ENCODE assay signal across 8 mouse cellular contexts in the genomic region with DNA sequence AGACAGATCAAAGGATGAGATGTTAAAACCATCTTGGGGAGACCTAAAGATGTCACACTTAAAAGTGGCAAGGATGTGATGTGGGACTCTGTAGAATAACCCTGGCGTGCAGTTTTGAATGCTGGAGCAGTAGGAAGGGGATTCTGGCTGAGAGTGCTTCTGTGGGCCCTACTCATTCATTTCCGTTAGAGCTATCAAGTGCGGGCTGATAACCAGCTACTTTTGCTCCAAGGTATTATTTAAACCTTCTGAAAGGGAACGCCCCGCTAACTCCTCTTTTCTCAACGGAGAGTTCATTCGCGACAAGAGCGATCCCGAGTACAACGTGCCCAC. TPM values are rescaled to one million over a fixed set of nuclear protein-coding genes. Genes with fewer than 3 reads are reported as not detected.
DNase-seq lines count a peak whose midpoint lies in the region; ATAC-seq and TF ChIP-seq lines count a peak whose summit lies in the region.

No protein-coding gene starts in this region.

- no peak for TF ChIP-seq POLR2A in testis, adult 2 months (IDR thresholded peaks at IDR 0.05; ENCODE audit: control insufficient read depth, low read depth, low read length)
- TF ChIP-seq POLR2A in limb, embryonic 14.5 days (IDR thresholded peaks at IDR 0.05; ENCODE audit: borderline replicate concordance, extremely low read depth, insufficient read depth, insufficient read length): no peak

- DNase-seq in gastrocnemius, adult 2 months: no peak
- no peak for DNase-seq in gastrocnemius, postnatal 10 days
- DNase-seq in testis, postnatal 14 days (ENCODE audit: low spot score): no peak
- no peak for DNase-seq in limb, embryonic 14.5 days (ENCODE audit: low spot score)
- DNase-seq in embryo, embryonic 10 days (ENCODE audit: low spot score): no peak
- no peak for DNase-seq in spleen, postnatal 36 days (ENCODE audit: low spot score in 2 of 2)

- no peak for TF ChIP-seq CTCF in gastrocnemius, adult 2 months (IDR thresholded peaks at IDR 0.05)
- no peak for TF ChIP-seq CTCF in testis, adult 2 months (IDR thresholded peaks at IDR 0.05; ENCODE audit: control insufficient read depth, insufficient read depth, insufficient replicate concordance, low read depth, low read length)

- H3K27ac ChIP-seq in gastrocnemius, adult 2 months: peak overlapping the region; percentile 93
- peak overlapping the region; percentile 98 for H3K27ac ChIP-seq in testis, adult 2 months (ENCODE audit: control insufficient read depth, insufficient read depth, low read depth, low read length)
- H3K27ac ChIP-seq in limb, embryonic 14.5 days (replicated peaks; ENCODE audit: low read depth, low read length): peak overlapping the region; percentile 100
- H3K27ac ChIP-seq in stomach, embryonic 16.5 days (ENCODE audit: low read length): peak overlapping the region; percentile 99

- peak; percentile 4; the same call in 1 of the 2 replicates for ATAC-seq in limb, embryonic 14.5 days (ENCODE audit: low FRiP score, low read depth)
- ATAC-seq in stomach, embryonic 16.5 days (ENCODE audit: insufficient read depth, low FRiP score): no peak

- no peaks in the 10 kb centered on the region for H3K36me3 ChIP-seq in testis, adult 2 months (ENCODE audit: control insufficient read depth, insufficient read depth, low read length)
- no peaks in the 10 kb centered on the region for H3K36me3 ChIP-seq in limb, embryonic 14.5 days (ENCODE audit: control insufficient read depth, insufficient read depth, low read length)
- no peaks in the 10 kb centered on the region for H3K36me3 ChIP-seq in stomach, embryonic 16.5 days (ENCODE audit: control insufficient read depth, insufficient read depth, low read length)

- no peaks in the 10 kb centered on the region for H3K27me3 ChIP-seq in testis, adult 2 months (ENCODE audit: control insufficient read depth, insufficient read depth, low read length)
- H3K27me3 ChIP-seq in limb, embryonic 14.5 days (ENCODE audit: control insufficient read depth, insufficient read depth, low read length): no peaks in the 10 kb centered on the region
- no peaks in the 10 kb centered on the region for H3K27me3 ChIP-seq in stomach, embryonic 16.5 days (ENCODE audit: control insufficient read depth, insufficient read depth, low read length)

- peak overlapping the region; percentile 66 for H3K4me2 ChIP-seq in limb, embryonic 14.5 days (replicated peaks; ENCODE audit: low read depth, low read length, severe bottlenecking)
- H3K4me2 ChIP-seq in stomach, embryonic 16.5 days (ENCODE audit: low read depth, low read length): peak overlapping the region; percentile 80

- WGBS in limb, embryonic 14.5 days: 1% methylated on average over 11 of the region's 11 CpGs
- under 1% methylated on average over 11 of the region's 11 CpGs for WGBS in stomach, embryonic 16.5 days

- no peaks in the 10 kb centered on the region for H3K9me3 ChIP-seq in limb, embryonic 14.5 days (ENCODE audit: control insufficient read depth, low read length)
- H3K9me3 ChIP-seq in stomach, embryonic 16.5 days (replicated peaks; ENCODE audit: control insufficient read depth, low read length): peaks cover 3% of the 10 kb centered on the region; the same call in 1 of the 2 replicates

- H3K4me1 ChIP-seq in testis, adult 2 months (ENCODE audit: control insufficient read depth, insufficient read depth, low read length): peaks cover 6% of the 10 kb centered on the region; the same call in 1 of the 2 replicates
- peaks cover 15% of the 10 kb centered on the region for H3K4me1 ChIP-seq in limb, embryonic 14.5 days (ENCODE audit: control insufficient read depth, insufficient read depth, low read length)
- peaks cover 14% of the 10 kb centered on the region for H3K4me1 ChIP-seq in stomach, embryonic 16.5 days (ENCODE audit: control insufficient read depth, insufficient read depth, low read length)

- H3K4me3 ChIP-seq in gastrocnemius, adult 2 months: peak overlapping the region; percentile 99
- H3K4me3 ChIP-seq in testis, adult 2 months (ENCODE audit: control insufficient read depth, low read depth, low read length): peak overlapping the region; percentile 96
- H3K4me3 ChIP-seq in limb, embryonic 14.5 days (replicated peaks; ENCODE audit: low read length): peak overlapping the region; percentile 98
- peak overlapping the region; percentile 99 for H3K4me3 ChIP-seq in stomach, embryonic 16.5 days (replicated peaks; ENCODE audit: low read length)

- intact Hi-C loops in gastrocnemius, adult 2 months (cut with DNase I): no loop called here

- peak overlapping the region; percentile 93 for H3K9ac ChIP-seq in limb, embryonic 14.5 days (ENCODE audit: low read depth, low read length, severe bottlenecking)
- peak overlapping the region; percentile 85 for H3K9ac ChIP-seq in stomach, embryonic 16.5 days (ENCODE audit: low read length)

RNA-seq across cellular contexts. Expression of gene Gfpt1, which starts 0.7 kb away (rescaled TPM):
- total RNA-seq in gastrocnemius, adult 2 months (2021): 10 to 100 TPM; 31.0 to 35.8 TPM
- total RNA-seq in gastrocnemius, postnatal 10 days (2021): 10 to 100 TPM; 36.1 to 44.4 TPM
- polyA plus RNA-seq in testis, adult 2 months (2012; rRNA removed): 31.8 and 37.7 TPM in 2 replicates
- polyA plus RNA-seq in limb, embryonic 14.5 days (2012; rRNA removed): 35.8 and 37.7 TPM in 2 replicates
- 21.5 and 22.7 TPM in 2 replicates for polyA plus RNA-seq in limb, embryonic 14.5 days (2014; fragmentation: Nextera tagmentation; extraction: Ambion mirVana)
- polyA plus RNA-seq in stomach, embryonic 16.5 days (2015; fragmentation: Nextera tagmentation; extraction: Ambion mirVana): 31.0 and 35.8 TPM in 2 replicates

RNA-seq across cellular contexts. Expression of gene Nfu1, which starts 32.9 kb away (rescaled TPM):
- total RNA-seq in gastrocnemius, adult 2 months (2021): 10 to 100 TPM; 55.1 to 66.5 TPM
- total RNA-seq in gastrocnemius, postnatal 10 days (2021): 10 to 100 TPM; 63.1 to 66.8 TPM
- 119 and 141 TPM in 2 replicates for polyA plus RNA-seq in testis, adult 2 months (2012; rRNA removed)
- 136 and 141 TPM in 2 replicates for polyA plus RNA-seq in limb, embryonic 14.5 days (2012; rRNA removed)
- polyA plus RNA-seq in limb, embryonic 14.5 days (2014; fragmentation: Nextera tagmentation; extraction: Ambion mirVana): 94.1 and 104 TPM in 2 replicates
- polyA plus RNA-seq in stomach, embryonic 16.5 days (2015; fragmentation: Nextera tagmentation; extraction: Ambion mirVana): 94.6 and 96.8 TPM in 2 replicates
